Mouse (Mus musculus): ENCODE data around the gene 6330403K07Rik.

- TF ChIP-seq CTCF (IDR thresholded peaks at IDR 0.05; ENCODE audit: control insufficient read depth, insufficient read depth, insufficient read length) (no peak), USF1 (IDR thresholded peaks at IDR 0.05; ENCODE audit: low read depth) (no peak), MYOG (IDR thresholded peaks at IDR 0.05; ENCODE audit: control insufficient read depth, extremely low read depth, insufficient read length) (no peak)
These were observed 5.0 kb downstream of the 6330403K07Rik start for GRCm38 (mm10) chr11:71028280-71028679.
